Comparison of ENCODE assay signal across 8 mouse cellular contexts in genomic region chrX:139480022-139480894, GRCm38 (mm10). TPM values are rescaled to one million over a fixed set of nuclear protein-coding genes. Genes with fewer than 3 reads are reported as not detected.
DNase-seq lines count a peak whose midpoint lies in the region; ATAC-seq and TF ChIP-seq lines count a peak whose summit lies in the region.

Gene D330045A20Rik, plus strand, starts transcription at chrX:139480367.

- DNase-seq in cerebellum, postnatal 10 days = peak; percentile 35 to 52
- DNase-seq in cerebellum, adult 9-11 months = no peak
- DNase-seq in MEL (ENCODE audit: low read depth, low spot score) = peak; percentile 87
- DNase-seq in forebrain, embryonic 10.5 days (ENCODE audit: extremely low spot score, low spot score) = peak; percentile 32
- no peak for DNase-seq in liver, embryonic 13.5 days
- no peak for DNase-seq in thymus, postnatal 10 days (ENCODE audit: low spot score in 2 of 2)

- H3K4me1 ChIP-seq in MEL (ENCODE audit: control insufficient read depth in 1 of 2, insufficient read depth in 2 of 2, low read length in 2 of 2) = peaks cover 2 to 10% of the 10 kb centered on the region in 2 experiments
- H3K4me1 ChIP-seq in forebrain, embryonic 10.5 days = no peaks in the 10 kb centered on the region
- H3K4me1 ChIP-seq in hindbrain, embryonic 15.5 days (replicated peaks) = no peaks in the 10 kb centered on the region
- H3K4me1 ChIP-seq in liver, embryonic 13.5 days (replicated peaks) = 0 out of 2 replicates have a peak, but pooled peaks cover 3% of the 10 kb centered on the region
- no peaks in the 10 kb centered on the region for H3K4me1 ChIP-seq in neural tube, embryonic 12.5 days

- TF ChIP-seq EP300 in MEL (IDR thresholded peaks at IDR 0.05; ENCODE audit: low read depth in 1 of 2, low read length in 2 of 2) = no peak; a peak in 2 of 4 replicates

- TF ChIP-seq POLR2A in MEL (IDR thresholded peaks at IDR 0.05; ENCODE audit: control insufficient read depth in 1 of 2, insufficient read depth in 1 of 2, low read depth in 1 of 2, low read length in 2 of 2, poor library complexity in 1 of 2) = peak in 1 of 2 experiments; percentile 47; a peak in 1 of 4 replicates

- H3K9ac ChIP-seq in MEL (ENCODE audit: control insufficient read depth, low read depth, low read length, poor library complexity, severe bottlenecking) = peak within 1 kb of the TSS; percentile 70
- no peak within 1 kb of the TSS for H3K9ac ChIP-seq in hindbrain, embryonic 15.5 days
- H3K9ac ChIP-seq in liver, embryonic 13.5 days = peak within 1 kb of the TSS; percentile 49; the same call in 1 of the 2 replicates
- no peak within 1 kb of the TSS for H3K9ac ChIP-seq in neural tube, embryonic 12.5 days

- peak within 1 kb of the TSS; percentile 62 for H3K4me2 ChIP-seq in hindbrain, embryonic 15.5 days
- peak within 1 kb of the TSS; percentile 64 for H3K4me2 ChIP-seq in liver, embryonic 13.5 days
- peak within 1 kb of the TSS; percentile 55 for H3K4me2 ChIP-seq in neural tube, embryonic 12.5 days (replicated peaks)

- peak within 1 kb of the TSS; percentile 8; the same call in 1 of the 2 replicates for H3K27ac ChIP-seq in MEL (ENCODE audit: control insufficient read depth, low read depth, low read length)
- H3K27ac ChIP-seq in forebrain, embryonic 10.5 days = 0 out of 2 replicates have a peak within 1 kb of the TSS, but pooled peaks have one; percentile 20
- H3K27ac ChIP-seq in hindbrain, embryonic 15.5 days (replicated peaks) = no peak within 1 kb of the TSS
- no peak within 1 kb of the TSS for H3K27ac ChIP-seq in liver, embryonic 13.5 days
- no peak within 1 kb of the TSS for H3K27ac ChIP-seq in neural tube, embryonic 12.5 days

- TF ChIP-seq RAD21 in MEL (IDR thresholded peaks at IDR 0.05; ENCODE audit: low read depth, low read length) = no peak

- no peaks in the 10 kb centered on the region for H3K27me3 ChIP-seq in MEL (ENCODE audit: control insufficient read depth in 1 of 2, insufficient read depth in 2 of 2, low read length in 2 of 2)
- peaks cover 59% of the 10 kb centered on the region for H3K27me3 ChIP-seq in forebrain, embryonic 10.5 days (ENCODE audit: poor library complexity, severe bottlenecking)
- H3K27me3 ChIP-seq in hindbrain, embryonic 15.5 days = 0 out of 2 replicates have a peak, but pooled peaks cover 2% of the 10 kb centered on the region
- H3K27me3 ChIP-seq in liver, embryonic 13.5 days = no peaks in the 10 kb centered on the region
- no peaks in the 10 kb centered on the region for H3K27me3 ChIP-seq in neural tube, embryonic 12.5 days (replicated peaks)

- 24% methylated on average over 28 of the region's 28 CpGs for WGBS in forebrain, embryonic 10.5 days
- WGBS in hindbrain, embryonic 15.5 days = 22% methylated on average over 28 of the region's 28 CpGs
- WGBS in liver, embryonic 13.5 days (ENCODE audit: insufficient replicate concordance) = 27% methylated on average over 28 of the region's 28 CpGs
- 25% methylated on average over 28 of the region's 28 CpGs for WGBS in neural tube, embryonic 12.5 days

- no peaks in the 10 kb centered on the region for H3K9me3 ChIP-seq in MEL (replicated peaks; ENCODE audit: insufficient read depth, low read length)
- no peaks in the 10 kb centered on the region for H3K9me3 ChIP-seq in forebrain, embryonic 10.5 days
- no peaks in the 10 kb centered on the region for H3K9me3 ChIP-seq in hindbrain, embryonic 15.5 days
- no peaks in the 10 kb centered on the region for H3K9me3 ChIP-seq in liver, embryonic 13.5 days (replicated peaks)
- no peaks in the 10 kb centered on the region for H3K9me3 ChIP-seq in neural tube, embryonic 12.5 days

- H3K79me2 ChIP-seq in MEL (ENCODE audit: control insufficient read depth, insufficient read depth, low read length, poor library complexity) = no peaks in the 10 kb centered on the region

- TF ChIP-seq CTCF in MEL (IDR thresholded peaks at IDR 0.05 in 2 of 3, conservative IDR thresholded peaks at IDR 0.05 in 1 of 3; ENCODE audit: control insufficient read depth in 1 of 3, insufficient read depth in 1 of 3, low read depth in 2 of 3, low read length in 3 of 3, poor library complexity in 1 of 3, severe bottlenecking in 1 of 3) = no peak

- ATAC-seq in hindbrain, embryonic 15.5 days (ENCODE audit: low FRiP score, low read depth) = peak; percentile 85
- ATAC-seq in liver, embryonic 13.5 days (ENCODE audit: low read depth) = peak; percentile 68
- ATAC-seq in neural tube, embryonic 12.5 days (ENCODE audit: low FRiP score, low read depth) = peak; percentile 82

- H3K36me3 ChIP-seq in MEL (ENCODE audit: control insufficient read depth in 1 of 2, insufficient read depth in 2 of 2, low read length in 2 of 2) = peaks cover 0 to 6% of the 10 kb centered on the region in 2 experiments; a peak in 2 of 4 replicates
- H3K36me3 ChIP-seq in forebrain, embryonic 10.5 days (replicated peaks) = no peaks in the 10 kb centered on the region
- no peaks in the 10 kb centered on the region for H3K36me3 ChIP-seq in hindbrain, embryonic 15.5 days
- H3K36me3 ChIP-seq in liver, embryonic 13.5 days = no peaks in the 10 kb centered on the region
- H3K36me3 ChIP-seq in neural tube, embryonic 12.5 days = no peaks in the 10 kb centered on the region

- peak within 1 kb of the TSS; percentile 56 to 68 for H3K4me3 ChIP-seq in MEL (ENCODE audit: control insufficient read depth in 1 of 2, insufficient read depth in 1 of 2, low read depth in 2 of 2, low read length in 2 of 2)
- H3K4me3 ChIP-seq in forebrain, embryonic 10.5 days = peak within 1 kb of the TSS; percentile 45
- H3K4me3 ChIP-seq in hindbrain, embryonic 15.5 days = peak within 1 kb of the TSS; percentile 39
- peak within 1 kb of the TSS; percentile 45 for H3K4me3 ChIP-seq in liver, embryonic 13.5 days (replicated peaks)
- peak within 1 kb of the TSS; percentile 23 for H3K4me3 ChIP-seq in neural tube, embryonic 12.5 days

TF ChIP-seq in MEL, 35 proteins besides CTCF, POLR2A, EP300 and RAD21:
- peak; percentile 82 for TF ChIP-seq MXI1 (IDR thresholded peaks at IDR 0.05; ENCODE audit: low read depth, low read length)
- TF ChIP-seq GATA1 (IDR thresholded peaks at IDR 0.05; ENCODE audit: low read depth, low read length) = 0 out of 2 replicates have a peak, but pooled peaks have one; percentile 14
- peak; percentile 73 for TF ChIP-seq SIN3A (IDR thresholded peaks at IDR 0.05; ENCODE audit: low read length)
- TF ChIP-seq MAFK (IDR thresholded peaks at IDR 0.05; ENCODE audit: borderline replicate concordance, low read depth, low read length) = no peak
- TF ChIP-seq NELFE (IDR thresholded peaks at IDR 0.05; ENCODE audit: low read depth, low read length) = peak; percentile 22; the same call in 1 of the 2 replicates
- peak; percentile 21; the same call in 1 of the 2 replicates for TF ChIP-seq ETS1 (IDR thresholded peaks at IDR 0.05; ENCODE audit: low read depth, low read length)
- no peak for TF ChIP-seq POLR2AphosphoS2 (IDR thresholded peaks at IDR 0.05; ENCODE audit: low read length)
- peak; percentile 71 for TF ChIP-seq NRF1 (IDR thresholded peaks at IDR 0.05; ENCODE audit: insufficient read depth, low read depth, low read length, poor library complexity, severe bottlenecking)
- TF ChIP-seq E2F4 (IDR thresholded peaks at IDR 0.05; ENCODE audit: borderline replicate concordance, low read depth, low read length) = no peak
- TF ChIP-seq TBP (IDR thresholded peaks at IDR 0.05; ENCODE audit: low read depth, low read length) = 0 out of 2 replicates have a peak, but pooled peaks have one; percentile 25
- peak; percentile 91 for TF ChIP-seq MAX (IDR thresholded peaks at IDR 0.05; ENCODE audit: low read length)
- peak; percentile 65 for TF ChIP-seq ZNF384 (IDR thresholded peaks at IDR 0.05; ENCODE audit: low read depth, low read length)
- peak; percentile 85 for TF ChIP-seq MYC (IDR thresholded peaks at IDR 0.05; ENCODE audit: low read depth, low read length)
- peak; percentile 46; the same call in 1 of the 2 replicates for TF ChIP-seq USF1 (IDR thresholded peaks at IDR 0.05; ENCODE audit: low read depth, low read length)
- 0 out of 2 replicates have a peak, but pooled peaks have one; percentile 17 for TF ChIP-seq ELF1 (IDR thresholded peaks at IDR 0.05; ENCODE audit: low read depth, low read length)

RNA-seq across cellular contexts. Expression of gene D330045A20Rik, which starts in this region (rescaled TPM):
- 2.7 and 3.2 TPM in 2 replicates for total RNA-seq in MEL (2012; rRNA removed)
- 1 to 10 TPM in 1 of 2 experiments, not detected in 1; 3.1 TPM for polyA plus RNA-seq in MEL (2012; ENCODE audit: insufficient read depth in 1 of 2, insufficient read length in 2 of 2, low read depth in 1 of 2, low replicate concordance in 2 of 2, missing spikeins in 1 of 2)
- 2.7 and 3.6 TPM in 2 replicates for polyA plus RNA-seq in forebrain, embryonic 10.5 days (2016; fragmentation: Nextera tagmentation; extraction: Ambion mirVana)
- polyA plus RNA-seq in hindbrain, embryonic 15.5 days (2015; fragmentation: Nextera tagmentation; extraction: Ambion mirVana) = 1.1 and 1.3 TPM in 2 replicates
- polyA plus RNA-seq in liver, embryonic 13.5 days (2015; fragmentation: Nextera tagmentation; extraction: Ambion mirVana) = 1.1 and 1.6 TPM in 2 replicates
- polyA plus RNA-seq in neural tube, embryonic 12.5 days (2016; fragmentation: Nextera tagmentation; extraction: Ambion mirVana) = 1.7 and 2.2 TPM in 2 replicates

Comparison
In these comparisons a context has a peak if more than half of its experiments do, and no peak if none do; other contexts are left out.
1. DNase-seq: peak in cerebellum, postnatal 10 days (2 of 2), MEL (single experiment) and forebrain, embryonic 10.5 days (single experiment); none in cerebellum, adult 9-11 months (single experiment), liver, embryonic 13.5 days (single experiment) and thymus, postnatal 10 days (0 of 2).
2. H3K27ac ChIP-seq: peak in MEL (single experiment) and forebrain, embryonic 10.5 days (single experiment); none in hindbrain, embryonic 15.5 days (single experiment), liver, embryonic 13.5 days (single experiment) and neural tube, embryonic 12.5 days (single experiment).
3. H3K9ac ChIP-seq: peak in MEL (single experiment) and liver, embryonic 13.5 days (single experiment); none in hindbrain, embryonic 15.5 days (single experiment) and neural tube, embryonic 12.5 days (single experiment).
4. Peak in every context shown above with its lines, with median percentiles within 50 percentile points of each other: H3K4me3 ChIP-seq, ATAC-seq and H3K4me2 ChIP-seq.